Mouse (Mus musculus) limb, embryonic 10.5 days (tissue): ENCODE measurements at regions not wholly inside any gene's neighbourhood (a gene's known extent, or its start where the extent isn't known, plus 50 kb on each side); places are given as distances from the start of the nearest gene placed in this dataset.
A peak's percentile ranks its signal among the peaks of the same experiment; 100 is the strongest.

Experiments used
- DNase-seq: peaks from one replicate; pipeline ENCODE4 v3.0.0-alpha.2; 2017; ENCODE audit warnings: low spot score
- H3K27ac ChIP-seq: fragments of 300-500 bp; sonication (generic); 2 replicates; pipeline ENCODE4 v1.5.1; 2016; ENCODE audit warnings: mild to moderate bottlenecking
- H3K27me3 ChIP-seq: fragments of 300-500 bp; sonication (generic); 2 replicates; pipeline ENCODE4 v1.6.1; 2016; ENCODE audit warnings: low read depth, mild to moderate bottlenecking; ENCODE audit not compliant: poor library complexity, severe bottlenecking
- H3K36me3 ChIP-seq: fragments of 300-500 bp; sonication (generic); 2 replicates; pipeline ENCODE4 v1.6.1; 2016; ENCODE audit warnings: mild to moderate bottlenecking, moderate library complexity
- H3K4me1 ChIP-seq: fragments of 300-500 bp; sonication (generic); 2 replicates; pipeline ENCODE4 v1.6.1; 2016
- H3K4me3 ChIP-seq: fragments of 300-500 bp; sonication (generic); 2 replicates; pipeline ENCODE4 v1.5.1; 2016; ENCODE audit warnings: mild to moderate bottlenecking, moderate library complexity
- H3K9me3 ChIP-seq: fragments of 300-500 bp; sonication (generic); replicated peaks from 2 replicates; pipeline ENCODE4 v1.6.1; 2016; ENCODE audit warnings: mild to moderate bottlenecking
- WGBS: fragments of 180-500 bp; shearing (Covaris S2); methylation state at CpG from one replicate; pipeline ENCODE4 v1.1.7; 2016; 5-methylcytosine and 5-hydroxymethylcytosine counted together

GRCm38 (mm10) chr9:63896073-63896807, 125.6 kb downstream of the Smad6 start:
- DNase-seq, result no peak
- 55% methylated on average over 15 of the region's 15 CpGs for WGBS
- no peaks in the 10 kb centered on the region for H3K9me3 ChIP-seq

DNA sequence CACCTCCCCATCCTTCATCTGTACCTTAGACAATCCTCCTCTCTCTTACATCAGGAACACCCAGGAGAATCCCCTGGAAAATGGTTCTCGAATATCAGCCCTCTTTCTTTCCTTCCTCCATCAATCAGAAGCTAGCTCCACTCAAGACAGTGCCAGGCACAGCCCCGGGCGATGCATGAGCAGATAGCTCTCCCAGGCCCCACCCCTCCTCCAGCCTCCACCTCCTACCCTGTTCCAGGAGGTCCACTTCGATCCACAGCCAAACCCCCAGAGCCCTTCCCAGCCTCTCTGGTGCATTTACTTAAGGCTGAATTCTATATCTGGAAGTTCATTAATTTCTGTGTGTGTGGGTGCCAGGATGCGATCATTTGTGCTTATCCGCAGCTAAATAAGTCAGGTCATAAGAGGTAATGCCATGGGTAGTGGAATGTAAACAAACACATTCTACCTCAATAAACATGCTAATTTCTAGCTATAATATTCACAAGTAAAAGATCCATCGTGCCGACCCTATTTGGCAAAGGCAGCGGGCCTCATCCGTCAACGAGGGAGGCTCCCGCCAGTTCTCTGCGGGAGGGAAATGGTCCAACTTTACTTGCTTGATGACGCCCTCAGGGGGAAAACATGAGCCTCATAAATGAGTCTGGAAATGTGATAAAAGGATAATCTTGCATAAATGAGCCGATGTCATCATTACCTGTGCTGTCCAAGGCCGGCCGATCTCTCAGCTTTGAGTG, 129.5 kb downstream of the Smad6 start:
- H3K4me3 ChIP-seq, result no peak overlapping the region
- no peaks in the 10 kb centered on the region for H3K36me3 ChIP-seq
- H3K4me1 ChIP-seq, result peaks cover 45% of the 10 kb centered on the region
- no peaks in the 10 kb centered on the region for H3K27me3 ChIP-seq
- no peak for DNase-seq
- H3K9me3 ChIP-seq, result no peaks in the 10 kb centered on the region
- WGBS, result 82% methylated on average over 17 of the region's 17 CpGs
- H3K27ac ChIP-seq, result no peak overlapping the region

More at GRCm38 (mm10) chr9:63896073-63896807, 125.6 kb downstream of the Smad6 start:
- Histone ChIP-seq H3K4me1 (peaks cover 31% of the 10 kb centered on the region), H3K27ac (peak overlapping the region; percentile 54), H3K36me3 (no peaks in the 10 kb centered on the region), H3K4me3 (no peak overlapping the region), H3K27me3 (no peaks in the 10 kb centered on the region)

GRCm38 (mm10) chr9:63890717-63891116, 131.1 kb downstream of the Smad6 start:
- H3K4me3 ChIP-seq, result no peak overlapping the region
- no peak overlapping the region; the same call in 1 of the 2 replicates for H3K27ac ChIP-seq
- WGBS, result 71% methylated on average over 5 of the region's 5 CpGs
- no peaks in the 10 kb centered on the region for H3K27me3 ChIP-seq
- peaks cover 31% of the 10 kb centered on the region for H3K4me1 ChIP-seq
- DNase-seq, result no peak
- no peaks in the 10 kb centered on the region for H3K36me3 ChIP-seq
- no peaks in the 10 kb centered on the region for H3K9me3 ChIP-seq

- Histone ChIP-seq H3K4me3 (no peak overlapping the region), H3K4me1 (peaks cover 22% of the 10 kb centered on the region), H3K27me3 (no peaks in the 10 kb centered on the region), H3K9me3 (no peaks in the 10 kb centered on the region), H3K36me3 (no peaks in the 10 kb centered on the region), H3K27ac (no peak overlapping the region)
- DNase-seq, result no peak
- WGBS, result 77% methylated on average over 6 of the region's 6 CpGs
These were observed 131.8 kb upstream of the Smad3 start for GRCm38 (mm10) chr9:63889570-63889969.

GRCm38 (mm10) chr9:63884971-63885370, 127.2 kb upstream of the Smad3 start:
- no peak overlapping the region for H3K4me3 ChIP-seq
- DNase-seq, result no peak
- WGBS, result 83% methylated on average over 2 of the region's 2 CpGs
- peaks cover 9% of the 10 kb centered on the region; the same call in 1 of the 2 replicates for H3K27me3 ChIP-seq
- H3K9me3 ChIP-seq, result no peaks in the 10 kb centered on the region
- H3K36me3 ChIP-seq, result no peaks in the 10 kb centered on the region
- no peak overlapping the region for H3K27ac ChIP-seq
- peaks cover 29% of the 10 kb centered on the region for H3K4me1 ChIP-seq

- Histone ChIP-seq H3K4me3 (no peak overlapping the region), H3K36me3 (no peaks in the 10 kb centered on the region), H3K9me3 (no peaks in the 10 kb centered on the region), H3K4me1 (peaks cover 25% of the 10 kb centered on the region), H3K27me3 (peaks cover 19% of the 10 kb centered on the region; the same call in 1 of the 2 replicates), H3K27ac (no peak overlapping the region)
- peak; percentile 49 for DNase-seq
- 70% methylated on average over 6 of the region's 6 CpGs for WGBS
These were observed 126.1 kb upstream of the Smad3 start for GRCm38 (mm10) chr9:63883738-63884520.

DNA sequence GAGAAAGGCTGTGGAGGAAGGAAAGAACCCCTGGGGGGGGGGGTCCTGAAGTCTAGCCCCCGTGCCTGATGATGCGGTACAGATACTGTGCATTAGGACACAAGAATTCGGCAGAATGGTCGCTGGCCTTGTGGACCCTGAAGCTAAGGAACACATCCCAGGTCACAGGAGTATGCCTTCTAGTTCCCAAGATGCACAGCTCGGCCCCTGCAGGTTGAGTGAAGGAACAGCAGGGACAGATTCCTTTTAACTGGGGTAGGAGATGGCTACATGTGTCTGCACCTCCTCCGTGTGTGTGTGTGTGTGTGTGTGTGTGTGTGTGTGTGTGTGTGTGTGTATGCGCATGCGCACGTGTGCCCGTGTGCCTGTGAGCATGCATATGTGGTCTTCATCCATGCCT, 123.9 kb upstream of the Smad3 start:
- H3K27me3 ChIP-seq, result peaks cover 26% of the 10 kb centered on the region; the same call in 1 of the 2 replicates
- no peaks in the 10 kb centered on the region for H3K36me3 ChIP-seq
- H3K9me3 ChIP-seq, result no peaks in the 10 kb centered on the region
- H3K4me3 ChIP-seq, result no peak overlapping the region
- H3K4me1 ChIP-seq, result peaks cover 34% of the 10 kb centered on the region
- DNase-seq, result no peak
- H3K27ac ChIP-seq, result no peak overlapping the region
- WGBS, result 79% methylated on average over 10 of the region's 10 CpGs

DNA sequence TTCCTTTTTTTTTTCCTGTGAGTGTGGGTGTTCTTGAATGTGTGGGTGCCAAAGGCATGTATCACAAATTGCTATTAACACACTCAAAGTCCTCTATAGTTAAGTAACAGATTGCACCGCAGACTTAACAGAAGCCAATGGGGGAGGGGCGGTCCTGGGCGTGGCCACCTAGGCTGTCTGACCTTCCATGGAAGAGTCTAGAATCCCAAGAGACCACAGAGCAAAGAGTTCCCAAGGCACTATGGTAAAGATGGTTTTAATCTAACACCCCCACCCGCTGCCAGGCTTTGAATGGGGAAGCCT, 123.4 kb upstream of the Smad3 start:
- H3K36me3 ChIP-seq, result no peaks in the 10 kb centered on the region
- peaks cover 39% of the 10 kb centered on the region for H3K4me1 ChIP-seq
- no peak for DNase-seq
- no peak overlapping the region for H3K27ac ChIP-seq
- 57% methylated on average over 4 of the region's 4 CpGs for WGBS
- H3K4me3 ChIP-seq, result no peak overlapping the region
- H3K9me3 ChIP-seq, result no peaks in the 10 kb centered on the region
- H3K27me3 ChIP-seq, result peaks cover 26% of the 10 kb centered on the region; the same call in 1 of the 2 replicates

DNA sequence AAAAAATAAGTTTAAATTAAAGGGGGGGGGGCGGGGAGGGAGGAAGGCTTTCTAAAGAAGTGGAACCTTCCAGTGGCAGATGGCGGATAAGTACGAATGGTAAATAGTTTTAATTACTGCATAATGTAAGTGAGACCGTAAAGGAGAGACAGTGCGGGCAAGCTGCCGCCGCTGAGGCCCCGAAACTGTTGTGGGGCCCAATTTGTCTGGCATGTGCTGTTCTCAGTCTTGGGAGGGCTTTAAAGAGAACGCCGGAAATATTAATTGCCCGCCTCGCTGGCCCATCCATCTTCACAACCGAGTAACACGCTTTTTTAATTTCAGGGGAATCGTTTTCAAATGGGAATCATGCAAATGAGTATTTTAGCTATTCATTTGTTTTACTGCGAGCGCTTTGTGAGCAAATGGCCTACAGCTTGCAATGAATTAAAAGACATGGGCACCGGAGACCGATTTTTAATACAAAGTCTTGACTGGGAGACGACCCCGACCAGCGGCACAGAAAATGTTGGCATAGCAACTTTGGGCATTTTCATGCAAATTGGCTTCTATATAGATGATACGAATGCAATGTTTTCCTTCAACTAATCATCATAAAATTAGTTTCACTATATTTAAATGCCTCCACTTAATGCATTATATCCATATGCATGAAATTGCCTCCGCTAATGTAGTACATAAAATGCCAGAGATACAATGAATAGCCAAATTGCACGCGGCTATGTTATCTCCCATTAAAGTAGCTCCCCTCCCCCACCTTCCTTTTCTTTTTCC, 122.9 kb upstream of the Smad3 start:
- no peak overlapping the region for H3K27ac ChIP-seq

GRCm38 (mm10) chr9:63879710-63880428, 122.1 kb upstream of the Smad3 start:
- 22% methylated on average over 15 of the region's 15 CpGs for WGBS
- Histone ChIP-seq H3K36me3 (no peaks in the 10 kb centered on the region), H3K27ac (peak overlapping the region; percentile 20; the same call in 1 of the 2 replicates), H3K9me3 (no peaks in the 10 kb centered on the region), H3K27me3 (peaks cover 26% of the 10 kb centered on the region; the same call in 1 of the 2 replicates), H3K4me1 (peaks cover 45% of the 10 kb centered on the region), H3K4me3 (peak overlapping the region; percentile 41)
- peak; percentile 63 for DNase-seq

More for the DNA sequence above, 122.9 kb upstream of the Smad3 start:
- WGBS, result 22% methylated on average over 26 of the region's 26 CpGs
- Histone ChIP-seq H3K27me3 (peaks cover 26% of the 10 kb centered on the region; the same call in 1 of the 2 replicates), H3K4me3 (peak overlapping the region; percentile 41), H3K4me1 (peaks cover 44% of the 10 kb centered on the region), H3K9me3 (no peaks in the 10 kb centered on the region), H3K36me3 (no peaks in the 10 kb centered on the region)
- DNase-seq, result no peak

GRCm38 (mm10) chr9:63877864-63878263, 120.1 kb upstream of the Smad3 start:
- Histone ChIP-seq H3K4me3 (no peak overlapping the region), H3K36me3 (no peaks in the 10 kb centered on the region), H3K9me3 (no peaks in the 10 kb centered on the region), H3K27me3 (peaks cover 26% of the 10 kb centered on the region; the same call in 1 of the 2 replicates), H3K27ac (no peak overlapping the region), H3K4me1 (peaks cover 45% of the 10 kb centered on the region)
- WGBS, result 84% methylated on average over 7 of the region's 7 CpGs
- no peak for DNase-seq

DNA sequence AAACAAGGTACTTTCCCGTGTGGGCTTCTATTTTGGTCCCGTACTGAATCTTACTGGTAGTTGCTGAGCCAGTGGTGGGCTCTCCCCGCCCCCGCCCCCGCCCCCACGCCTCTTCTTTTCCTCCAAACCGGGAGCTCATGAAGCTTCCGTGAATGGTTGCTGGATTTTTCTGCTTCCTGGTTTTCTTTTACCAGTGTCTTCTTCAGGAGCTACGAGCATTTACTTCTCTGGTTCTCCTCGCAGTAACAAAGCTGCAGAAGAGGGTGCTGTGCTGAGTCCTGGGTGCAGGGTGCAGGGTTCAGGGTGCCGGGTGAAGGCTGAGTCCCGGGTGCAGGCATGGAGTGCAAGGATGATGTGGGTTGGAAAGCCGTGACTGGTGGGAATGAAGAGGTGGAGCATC, 119.1 kb upstream of the Smad3 start:
- no peaks in the 10 kb centered on the region for H3K9me3 ChIP-seq
- H3K27me3 ChIP-seq, result peaks cover 25% of the 10 kb centered on the region; the same call in 1 of the 2 replicates
- H3K27ac ChIP-seq, result 0 out of 2 replicates have a peak overlapping the region, but pooled peaks have one; percentile 26
- DNase-seq, result no peak
- H3K36me3 ChIP-seq, result no peaks in the 10 kb centered on the region
- H3K4me3 ChIP-seq, result peak overlapping the region; percentile 14
- 47% methylated on average over 13 of the region's 13 CpGs for WGBS
- peaks cover 45% of the 10 kb centered on the region for H3K4me1 ChIP-seq
